Mouse (Mus musculus): ENCODE data around the gene Trim72.

Trim72 gene

DNA sequence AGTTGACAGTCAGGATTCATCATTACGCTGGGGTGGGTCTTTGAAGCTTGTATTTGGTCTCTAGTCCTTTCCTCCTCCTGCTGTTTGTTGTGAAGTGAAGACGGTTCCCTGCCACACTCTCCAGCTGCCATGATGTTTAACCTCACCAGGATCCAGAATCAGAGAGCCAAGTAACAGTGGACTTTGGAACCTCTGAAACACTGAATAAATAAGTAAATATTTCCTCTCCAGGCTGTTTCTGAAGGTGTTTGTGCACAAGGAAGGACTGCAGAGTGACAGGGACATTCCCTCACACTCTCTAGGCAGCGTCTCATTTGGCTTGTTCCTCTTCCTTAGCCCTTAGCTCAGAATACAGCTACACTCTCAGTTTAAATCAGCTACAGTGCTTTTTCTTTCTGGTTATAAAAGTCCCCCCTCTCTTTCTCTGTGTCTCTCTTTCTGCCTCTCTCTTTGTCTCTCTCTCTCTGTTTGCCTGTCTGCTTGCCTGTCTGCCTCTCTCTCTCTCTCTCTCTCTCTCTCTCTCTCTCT, 53.2 kb downstream of the Trim72 start:
- DNase-seq, result no peak

DNA sequence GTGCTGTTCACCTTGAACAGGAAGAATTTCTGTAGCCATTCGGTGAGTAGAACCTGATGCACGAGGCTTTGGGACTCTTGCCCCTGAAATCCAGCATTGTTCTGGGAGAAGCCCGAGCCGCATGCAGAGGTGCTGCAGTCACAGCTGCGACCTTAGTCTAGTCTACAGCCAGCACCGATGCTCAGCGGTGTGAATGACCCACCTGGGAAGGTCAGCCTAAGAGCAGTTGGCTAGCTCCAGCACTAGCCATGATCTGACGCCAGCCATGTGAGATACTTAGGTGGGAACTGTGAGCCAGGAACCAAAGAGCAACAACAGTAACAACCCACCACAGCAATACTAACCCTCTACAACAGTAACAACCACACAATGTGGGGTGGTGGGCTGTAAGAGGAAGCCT, 54.1 kb downstream of the Trim72 start:
- DNase-seq, result no peak

- DNase-seq, result no peak
Observed at GRCm38 (mm10) chr7:128058576-128058975, 54.8 kb downstream of the Trim72 start.

DNA sequence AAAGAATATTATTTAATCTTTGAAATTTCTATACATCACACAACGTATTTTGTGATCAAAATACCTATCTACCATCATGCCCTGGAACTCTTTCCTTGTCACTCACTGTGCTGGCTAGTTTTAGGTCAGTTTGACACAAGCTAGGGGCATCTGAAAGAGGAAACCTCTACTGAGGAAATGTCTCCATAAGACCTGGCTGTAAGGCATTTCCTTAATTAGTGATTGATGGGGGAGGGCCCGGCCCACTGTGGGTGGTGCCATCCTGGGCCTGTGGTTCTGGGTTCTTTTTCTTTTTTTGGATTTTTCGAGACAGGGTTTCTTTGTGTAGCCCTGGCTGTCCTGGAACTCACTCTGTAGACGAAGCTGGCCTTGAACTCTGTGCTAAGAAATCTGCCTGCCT, 55.3 kb downstream of the Trim72 start:
- DNase-seq, result no peak
